Mouse (Mus musculus) T-helper 1 cell (primary cell): ENCODE measurements around the gene Gm5105.

ENCODE experiments used
- in situ Hi-C: fragments of 300-600 bp; cut with MboI, MseI; formaldehyde crosslinking; loops from one replicate; pipeline ENCODE4 v1.15.1; 2025; ENCODE audit warnings: high pct_unique_total_duplicates

The Gm5105 gene

GRCm38 (mm10) chr3:138068103-138068502 lies 915 bp upstream of the Gm5105 start:
- in situ Hi-C loops = no loop called here

- in situ Hi-C loops = no loop called here
Measured at GRCm38 (mm10) chr3:138066348-138066856, 786 bp downstream of the Gm5105 start.

GRCm38 (mm10) chr3:138065930-138066329 lies 1.3 kb downstream of the Gm5105 start:
- in situ Hi-C loops = no loop called here

- in situ Hi-C loops = no loop called here
Measured at GRCm38 (mm10) chr3:138064732-138065645, 2.2 kb downstream of the Gm5105 start, which contains the start of gene 1110002E22Rik. TSS of gene 1110002E22Rik (plus strand) at chr3:138065052.

GRCm38 (mm10) chr3:138063731-138064329 lies 3.4 kb downstream of the Gm5105 start:
- in situ Hi-C loops = no loop called here

GRCm38 (mm10) chr3:138062673-138063072 lies 4.5 kb downstream of the Gm5105 start:
- in situ Hi-C loops = no loop called here

GRCm38 (mm10) chr3:138061205-138061911 lies 5.8 kb downstream of the Gm5105 start:
- in situ Hi-C loops = no loop called here

GRCm38 (mm10) chr3:138060429-138060828 lies 6.8 kb downstream of the Gm5105 start:
- in situ Hi-C loops = no loop called here

GRCm38 (mm10) chr3:138058226-138058625 lies 9.0 kb downstream of the Gm5105 start:
- in situ Hi-C loops = no loop called here

- in situ Hi-C loops = no loop called here
Measured at GRCm38 (mm10) chr3:138056976-138057375, 10.2 kb downstream of the Gm5105 start.

GRCm38 (mm10) chr3:138053969-138054368 lies 13.2 kb downstream of the Gm5105 start:
- in situ Hi-C loops = no loop called here

- in situ Hi-C loops = no loop called here
Measured at GRCm38 (mm10) chr3:138051431-138051830, 15.8 kb downstream of the Gm5105 start.

- in situ Hi-C loops = no loop called here
Measured at GRCm38 (mm10) chr3:138050772-138051171, 16.4 kb downstream of the Gm5105 start.

GRCm38 (mm10) chr3:138049555-138049954 lies 17.6 kb downstream of the Gm5105 start:
- in situ Hi-C loops = no loop called here

- in situ Hi-C loops = no loop called here
Measured at GRCm38 (mm10) chr3:138043316-138043715, 23.9 kb downstream of the Gm5105 start.

GRCm38 (mm10) chr3:138041591-138042301 lies 25.4 kb downstream of the Gm5105 start:
- in situ Hi-C loops = no loop called here

GRCm38 (mm10) chr3:138040938-138041337 lies 26.2 kb downstream of the Gm5105 start:
- in situ Hi-C loops = no loop called here

- in situ Hi-C loops = no loop called here
Measured at GRCm38 (mm10) chr3:138033986-138034385, 33.2 kb downstream of the Gm5105 start.

GRCm38 (mm10) chr3:138030563-138030962 lies 36.6 kb downstream of the Gm5105 start:
- in situ Hi-C loops = no loop called here

GRCm38 (mm10) chr3:138029351-138029750 lies 37.8 kb downstream of the Gm5105 start:
- in situ Hi-C loops = no loop called here
